Mouse (Mus musculus) CH12.LX (cell line): ENCODE data around the gene Adam11.

ENCODE experiments used
- BHLHE40 ChIP-seq: IDR thresholded peaks from 2 replicates; pipeline ENCODE4 v1.6.1; 2011; ENCODE audit warnings: mild to moderate bottlenecking, low read depth, low read length, improper control_type of control experiment
- CHD2 ChIP-seq: IDR thresholded peaks from 2 replicates; pipeline ENCODE4 v1.6.1; 2011; ENCODE audit warnings: low read length, improper control_type of control experiment
- CTCF ChIP-seq, 2 experiments: IDR thresholded peaks in 1 of 2; conservative IDR thresholded peaks in 1 of 2; 2 replicates each; pipeline ENCODE4 v1.5.1; 2011 to 2012; ENCODE audit warnings: low read depth in 2 of 2, low read length in 2 of 2, improper control_type of control experiment in 1 of 2, inconsistent platforms in 1 of 2, mild to moderate bottlenecking in 1 of 2, moderate library complexity in 1 of 2
- GABPA ChIP-seq: IDR thresholded peaks from 2 replicates; pipeline ENCODE4 v1.6.1; 2012; ENCODE audit warnings: low read depth, low read length, improper control_type of control experiment, inconsistent platforms; ENCODE audit not compliant: insufficient replicate concordance
- HCFC1 ChIP-seq: IDR thresholded peaks from 2 replicates; pipeline ENCODE4 v1.6.1; 2012; ENCODE audit warnings: low read depth, mild to moderate bottlenecking, inconsistent platforms, low read length, improper control_type of control experiment
- KAT2A ChIP-seq: IDR thresholded peaks from 2 replicates; pipeline ENCODE4 v1.6.1; 2012; ENCODE audit warnings: low read length, improper control_type of control experiment, inconsistent platforms; ENCODE audit not compliant: insufficient replicate concordance
- POLR2A ChIP-seq: IDR thresholded peaks from 2 replicates; pipeline ENCODE4 v1.6.1; 2011; ENCODE audit warnings: low read depth, mild to moderate bottlenecking, improper control_type of control experiment, low read length
- POLR2AphosphoS2 ChIP-seq: IDR thresholded peaks from 2 replicates; pipeline ENCODE4 v1.6.1; 2011; ENCODE audit warnings: low read depth, low read length, improper control_type of control experiment
- USF1 ChIP-seq: IDR thresholded peaks from 2 replicates; pipeline ENCODE4 v1.6.1; 2014; ENCODE audit warnings: low read depth, mild to moderate bottlenecking, inconsistent platforms, low read length, improper control_type of control experiment
- ZMIZ1 ChIP-seq: IDR thresholded peaks from 2 replicates; pipeline ENCODE4 v1.6.1; 2012; ENCODE audit warnings: low read depth, mild to moderate bottlenecking, inconsistent platforms, low read length, improper control_type of control experiment

- TF ChIP-seq CTCF (conservative IDR thresholded peaks at IDR 0.05 in 1 of 2, IDR thresholded peaks at IDR 0.05 in 1 of 2; ENCODE audit: low read depth in 2 of 2, low read length in 2 of 2): no peak
- no peak for TF ChIP-seq HCFC1
- TF ChIP-seq POLR2A: no peak
- TF ChIP-seq KAT2A: no peak
- no peak for TF ChIP-seq ZMIZ1
- no peak for TF ChIP-seq USF1
- TF ChIP-seq BHLHE40: no peak
- TF ChIP-seq CHD2: no peak
- no peak for TF ChIP-seq POLR2AphosphoS2
- TF ChIP-seq GABPA: no peak
Measured at GRCm38 (mm10) chr11:102810721-102811485, 49.7 kb downstream of the Adam11 start.
